Mouse (Mus musculus) heart, adult 2 months (tissue): Measurements from ENCODE around the gene Mansc1.

Source experiments
- CTCF ChIP-seq: fragments of 200-600 bp; IDR thresholded peaks from 2 replicates; pipeline ENCODE4 v1.8.1; 2022; ENCODE audit warnings: antibody characterized with exemption, mild to moderate bottlenecking, moderate library complexity
- EP300 ChIP-seq: fragments of 200-500 bp; IDR thresholded peaks from 2 replicates; pipeline ENCODE4 v1.6.1; 2011; ENCODE audit warnings: low read depth, low read length, control low read depth; ENCODE audit not compliant: insufficient read depth
- POLR2A ChIP-seq: fragments of 200-500 bp; IDR thresholded peaks from 2 replicates; pipeline ENCODE4 v1.6.1; 2011; ENCODE audit warnings: mild to moderate bottlenecking, low read depth, low read length, control low read depth; ENCODE audit not compliant: insufficient read depth

GRCm38 (mm10) chr6:134620846-134621551 lies 11.3 kb downstream of the Mansc1 start:
- peak; percentile 71 for TF ChIP-seq CTCF
- TF ChIP-seq POLR2A, result no peak
- no peak for TF ChIP-seq EP300
